Mouse (Mus musculus): Measurements from ENCODE around the gene Hapln2. TPM values are rescaled to one million over a fixed set of nuclear protein-coding genes. Genes with fewer than 3 reads are reported as not detected.

Gene Hapln2
- polyA plus RNA-seq, 1 experiment from 2014 or later: 0.18 TPM

DNA sequence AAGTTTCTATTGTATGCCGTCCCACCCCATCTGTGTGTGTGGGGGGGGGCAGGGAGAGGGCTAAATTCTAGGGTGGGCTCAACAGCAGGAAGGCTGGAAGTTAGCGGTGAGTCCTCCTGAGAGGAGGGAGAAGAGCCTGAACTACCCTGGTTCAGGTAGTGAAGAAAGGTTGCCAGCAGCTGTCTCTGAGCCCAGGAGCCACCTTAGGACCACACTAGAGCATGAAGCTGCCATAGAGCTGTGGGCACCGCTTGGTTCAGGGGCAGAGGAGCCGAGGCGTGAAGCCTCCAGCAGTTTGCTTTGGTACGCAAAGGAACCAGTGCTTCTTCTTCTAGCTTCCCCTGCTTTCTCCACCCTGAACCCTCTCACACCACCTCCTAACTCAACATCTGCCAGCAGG lies 43.8 kb downstream of the Hapln2 start:
- no peak overlapping the region for H3K4me3 ChIP-seq (replicated peaks; ENCODE audit: low read length)
- WGBS: 50% methylated on average over 6 of the region's 6 CpGs
- peaks cover 59% of the 10 kb centered on the region for H3K4me1 ChIP-seq (ENCODE audit: control insufficient read depth, insufficient read depth, low read length)
- no peaks in the 10 kb centered on the region for H3K9me3 ChIP-seq (replicated peaks; ENCODE audit: control insufficient read depth, low read length)
- H3K27me3 ChIP-seq (ENCODE audit: control insufficient read depth, insufficient read depth, low read length): no peaks in the 10 kb centered on the region; the same call in 1 of the 2 replicates
- no peaks in the 10 kb centered on the region for H3K36me3 ChIP-seq (ENCODE audit: control insufficient read depth, insufficient read depth, low read length)
- ATAC-seq (ENCODE audit: insufficient read depth, low FRiP score): no peak
- peak overlapping the region; percentile 48 for H3K4me2 ChIP-seq (ENCODE audit: low read depth, low read length)
- peak overlapping the region; percentile 63 for H3K9ac ChIP-seq (ENCODE audit: low read length)
- peak overlapping the region; percentile 96 for H3K27ac ChIP-seq (ENCODE audit: low read length)

DNA sequence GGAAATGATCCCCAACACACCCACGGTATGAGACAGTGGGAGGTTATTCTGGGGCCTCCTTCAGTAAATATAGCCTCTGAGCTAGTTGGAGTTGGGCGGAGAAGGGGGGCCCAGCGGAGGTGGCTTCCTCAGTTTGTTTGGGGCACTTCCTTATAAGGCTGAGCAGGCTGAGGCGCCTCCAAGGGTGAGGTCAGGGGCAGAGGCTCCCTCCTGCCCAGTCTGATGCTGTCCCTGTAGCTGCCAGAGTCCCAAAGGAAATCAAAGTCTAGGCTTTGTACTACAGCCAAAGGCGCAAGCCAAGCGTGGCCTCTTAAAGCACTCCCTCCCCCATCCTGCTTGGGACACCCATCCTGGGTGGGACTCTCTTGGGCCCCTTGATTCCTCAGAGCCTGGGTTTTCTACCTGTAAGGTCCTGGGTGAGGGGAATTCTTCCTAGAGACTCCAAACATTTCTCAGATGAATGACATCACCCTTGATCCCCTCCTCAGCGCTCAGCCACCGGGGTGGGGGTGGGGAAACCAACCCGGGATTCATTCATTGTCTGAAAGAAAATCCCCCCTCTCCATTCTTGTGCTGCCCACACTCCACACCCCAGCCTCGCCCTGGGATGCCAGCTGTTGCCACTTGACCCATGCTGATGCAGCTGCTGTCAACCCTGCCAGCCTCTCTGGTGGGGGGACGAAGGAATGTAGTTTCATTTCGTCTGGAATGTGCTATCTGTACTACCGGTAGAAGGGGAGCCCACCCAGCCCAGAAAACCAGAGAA lies 44.4 kb downstream of the Hapln2 start:
- Histone ChIP-seq H3K36me3 (ENCODE audit: control insufficient read depth, insufficient read depth, low read length) (no peaks in the 10 kb centered on the region), H3K4me2 (ENCODE audit: low read depth, low read length) (peak overlapping the region; percentile 48), H3K27ac (ENCODE audit: low read length) (peak overlapping the region; percentile 96), H3K4me1 (ENCODE audit: control insufficient read depth, insufficient read depth, low read length) (peaks cover 57% of the 10 kb centered on the region), H3K27me3 (ENCODE audit: control insufficient read depth, insufficient read depth, low read length) (no peaks in the 10 kb centered on the region), H3K9ac (ENCODE audit: low read length) (peak overlapping the region; percentile 63), H3K4me3 (replicated peaks; ENCODE audit: low read length) (0 out of 2 replicates have a peak overlapping the region, but pooled peaks have one; percentile 11), H3K9me3 (replicated peaks; ENCODE audit: control insufficient read depth, low read length) (no peaks in the 10 kb centered on the region)
- ATAC-seq (ENCODE audit: insufficient read depth, low FRiP score): peak; percentile 69
- 3% methylated on average over 13 of the region's 13 CpGs for WGBS

DNA sequence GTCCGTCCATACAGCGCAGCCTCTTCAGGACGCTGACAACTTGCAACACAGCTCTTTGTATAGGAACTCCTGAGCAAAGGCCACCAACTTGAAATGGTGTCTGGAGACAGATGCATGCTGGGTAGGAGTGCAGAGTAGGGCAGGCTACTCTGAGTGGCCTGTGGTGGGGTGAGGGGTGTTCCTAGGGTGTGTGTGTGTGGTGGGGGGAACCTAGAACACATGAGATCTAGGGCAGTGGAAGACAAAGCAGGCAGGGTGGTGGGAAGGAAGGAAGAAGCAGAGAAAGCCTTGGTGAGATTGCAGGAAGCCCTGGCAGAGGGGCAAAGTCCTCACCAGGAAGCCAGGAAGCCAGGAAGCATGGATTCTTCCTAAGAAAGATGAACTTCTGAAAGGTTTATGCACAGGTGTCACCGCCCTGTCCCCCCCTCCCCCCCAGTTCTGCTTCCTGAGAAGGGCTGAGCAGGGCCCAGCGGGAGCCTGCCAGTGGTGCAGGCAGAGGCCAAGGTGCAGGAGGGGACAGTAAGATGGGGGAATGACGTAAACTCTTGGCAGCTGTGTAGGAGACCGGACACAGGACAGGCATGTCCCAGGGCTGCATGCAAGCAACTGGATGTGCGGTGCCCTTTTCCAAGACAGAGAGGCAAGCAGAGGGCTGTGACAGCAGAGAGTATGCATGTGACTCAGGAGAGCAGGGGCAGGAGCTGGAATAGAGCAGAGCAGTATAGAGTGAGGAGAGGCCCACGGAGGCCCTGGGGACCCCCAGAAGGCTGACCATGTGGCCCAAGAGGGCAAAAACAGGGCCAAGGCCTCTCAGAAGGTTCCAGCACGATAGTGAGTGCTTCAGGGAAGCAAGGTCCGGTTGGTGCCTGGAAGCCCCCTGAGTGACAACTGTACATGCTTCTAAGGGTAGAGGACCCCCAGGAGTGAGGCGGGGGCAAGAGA lies 45.2 kb downstream of the Hapln2 start:
- Histone ChIP-seq H3K27ac (ENCODE audit: low read length) (peak overlapping the region; percentile 96), H3K9me3 (replicated peaks; ENCODE audit: control insufficient read depth, low read length) (no peaks in the 10 kb centered on the region), H3K9ac (ENCODE audit: low read length) (peak overlapping the region; percentile 63), H3K4me3 (replicated peaks; ENCODE audit: low read length) (0 out of 2 replicates have a peak overlapping the region, but pooled peaks have one; percentile 4), H3K27me3 (ENCODE audit: control insufficient read depth, insufficient read depth, low read length) (no peaks in the 10 kb centered on the region), H3K4me1 (ENCODE audit: control insufficient read depth, insufficient read depth, low read length) (peaks cover 52% of the 10 kb centered on the region), H3K4me2 (ENCODE audit: low read depth, low read length) (peak overlapping the region; percentile 48), H3K36me3 (ENCODE audit: control insufficient read depth, insufficient read depth, low read length) (no peaks in the 10 kb centered on the region)
- 27% methylated on average over 12 of the region's 12 CpGs for WGBS
- ATAC-seq (ENCODE audit: insufficient read depth, low FRiP score): peak; percentile 51

DNA sequence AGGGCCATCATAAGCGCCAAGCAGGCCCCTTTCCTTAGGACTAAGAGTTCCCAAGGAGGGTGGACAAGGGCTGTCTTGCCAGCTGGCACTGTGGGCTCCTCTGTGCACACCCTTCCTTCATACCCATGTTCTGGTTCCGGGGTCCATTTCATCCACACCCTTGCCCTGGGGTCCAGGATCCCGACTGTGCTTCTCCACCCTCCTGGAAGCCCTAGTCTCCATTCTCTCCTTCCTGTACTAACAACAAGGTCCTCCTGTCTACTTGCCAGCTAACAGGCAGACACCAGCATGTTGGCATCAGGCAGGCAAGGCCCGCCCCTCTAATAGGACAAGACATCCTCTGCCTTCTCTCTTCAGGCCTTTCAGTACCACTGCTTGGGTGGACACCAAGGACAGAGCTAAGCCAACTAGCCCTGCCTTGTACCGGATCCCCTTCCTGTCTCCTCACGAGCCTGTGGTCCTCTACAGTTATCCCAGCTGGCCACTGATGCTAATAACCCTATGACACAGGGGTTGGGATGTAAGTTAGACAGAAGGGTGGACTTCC lies 46.1 kb downstream of the Hapln2 start:
- H3K36me3 ChIP-seq (ENCODE audit: control insufficient read depth, insufficient read depth, low read length): no peaks in the 10 kb centered on the region
- no peaks in the 10 kb centered on the region for H3K9me3 ChIP-seq (replicated peaks; ENCODE audit: control insufficient read depth, low read length)
- 80% methylated on average over 6 of the region's 6 CpGs for WGBS
- no peaks in the 10 kb centered on the region for H3K27me3 ChIP-seq (ENCODE audit: control insufficient read depth, insufficient read depth, low read length)
- H3K4me1 ChIP-seq (ENCODE audit: control insufficient read depth, insufficient read depth, low read length): peaks cover 48% of the 10 kb centered on the region
- H3K9ac ChIP-seq (ENCODE audit: low read length): no peak overlapping the region
- no peak overlapping the region for H3K4me2 ChIP-seq (ENCODE audit: low read depth, low read length)
- ATAC-seq (ENCODE audit: insufficient read depth, low FRiP score): no peak
- no peak overlapping the region for H3K4me3 ChIP-seq (replicated peaks; ENCODE audit: low read length)
- H3K27ac ChIP-seq (ENCODE audit: low read length): peak overlapping the region; percentile 96

DNA sequence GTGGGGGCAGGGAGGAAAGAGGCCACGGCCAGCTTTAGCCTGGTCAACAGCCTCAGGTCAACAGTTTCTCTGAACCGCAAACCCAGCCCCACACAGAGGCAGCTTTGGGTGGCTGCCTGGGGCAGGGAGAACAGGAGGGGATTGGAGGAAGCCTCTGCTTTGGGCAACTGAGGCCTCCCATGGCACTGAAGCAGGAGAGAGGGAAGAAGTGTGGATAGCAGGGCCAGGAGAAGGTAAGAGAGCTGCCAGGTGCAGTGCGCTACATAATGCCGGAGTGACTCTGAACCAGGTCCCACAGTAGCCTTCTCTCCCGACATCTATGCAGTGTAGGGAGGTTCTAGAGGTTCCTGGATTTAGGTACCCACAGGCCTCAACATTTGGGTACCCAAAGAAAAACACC lies 46.7 kb downstream of the Hapln2 start:
- H3K9ac ChIP-seq (ENCODE audit: low read length): no peak overlapping the region
- no peak for ATAC-seq (ENCODE audit: insufficient read depth, low FRiP score)
- no peak overlapping the region for H3K4me3 ChIP-seq (replicated peaks; ENCODE audit: low read length)
- H3K4me2 ChIP-seq (ENCODE audit: low read depth, low read length): no peak overlapping the region
- no peaks in the 10 kb centered on the region for H3K27me3 ChIP-seq (ENCODE audit: control insufficient read depth, insufficient read depth, low read length)
- WGBS: 68% methylated on average over 5 of the region's 5 CpGs
- H3K4me1 ChIP-seq (ENCODE audit: control insufficient read depth, insufficient read depth, low read length): peaks cover 42% of the 10 kb centered on the region
- H3K27ac ChIP-seq (ENCODE audit: low read length): 0 out of 2 replicates have a peak overlapping the region, but pooled peaks have one; percentile 96
- H3K9me3 ChIP-seq (replicated peaks; ENCODE audit: control insufficient read depth, low read length): no peaks in the 10 kb centered on the region
- H3K36me3 ChIP-seq (ENCODE audit: control insufficient read depth, insufficient read depth, low read length): no peaks in the 10 kb centered on the region

DNA sequence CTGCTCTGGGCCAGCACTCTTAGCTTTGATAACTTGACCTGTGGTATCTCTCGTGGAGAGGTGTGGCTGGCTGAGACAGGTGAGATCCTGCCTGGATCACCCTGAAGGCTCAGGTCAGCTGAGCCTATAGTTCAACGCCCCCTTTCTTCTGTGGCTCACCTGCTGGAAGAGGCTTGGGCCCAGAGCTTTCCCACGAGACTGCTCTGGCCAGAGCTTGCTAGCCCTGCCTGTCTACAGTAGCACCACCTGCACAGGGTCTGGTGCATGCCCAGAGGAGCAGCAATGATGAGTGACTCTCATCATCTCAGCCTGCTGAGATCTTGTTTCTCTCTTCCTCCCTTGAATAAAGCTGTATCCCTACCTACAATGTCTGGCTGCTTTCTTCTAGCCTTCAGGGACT lies 47.3 kb downstream of the Hapln2 start:
- ATAC-seq (ENCODE audit: insufficient read depth, low FRiP score): no peak
- no peak overlapping the region for H3K4me3 ChIP-seq (replicated peaks; ENCODE audit: low read length)
- no peaks in the 10 kb centered on the region for H3K9me3 ChIP-seq (replicated peaks; ENCODE audit: control insufficient read depth, low read length)
- no peaks in the 10 kb centered on the region for H3K27me3 ChIP-seq (ENCODE audit: control insufficient read depth, insufficient read depth, low read length)
- H3K4me1 ChIP-seq (ENCODE audit: control insufficient read depth, insufficient read depth, low read length): peaks cover 36% of the 10 kb centered on the region
- no peak overlapping the region for H3K9ac ChIP-seq (ENCODE audit: low read length)
- whole genome bisulfite sequencing: 45% methylated on average over 3 of the region's 3 CpGs
- H3K27ac ChIP-seq (ENCODE audit: low read length): no peak overlapping the region
- H3K36me3 ChIP-seq (ENCODE audit: control insufficient read depth, insufficient read depth, low read length): no peaks in the 10 kb centered on the region
- H3K4me2 ChIP-seq (ENCODE audit: low read depth, low read length): no peak overlapping the region

DNA sequence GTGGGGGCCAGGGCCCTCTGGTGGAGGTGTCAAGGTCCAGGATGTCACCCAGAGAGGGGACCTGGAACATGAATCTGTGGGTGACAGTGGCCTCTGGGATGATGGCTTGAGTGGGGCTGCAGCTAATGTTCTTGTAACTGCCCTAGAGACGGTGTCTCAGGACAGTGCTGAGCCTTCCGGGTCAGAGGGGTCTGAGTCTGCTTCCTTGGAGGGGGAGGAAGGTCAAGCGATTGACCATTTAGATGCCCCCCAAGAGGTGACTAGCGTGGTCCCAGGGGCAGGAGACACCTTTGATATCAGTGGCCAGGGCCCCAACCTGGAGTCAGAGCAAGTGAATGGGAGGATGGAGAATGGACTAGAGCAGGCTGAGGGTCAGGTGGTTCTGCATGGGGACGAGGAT lies 47.9 kb downstream of the Hapln2 start:
- WGBS: 81% methylated on average over 5 of the region's 5 CpGs
- no peaks in the 10 kb centered on the region for H3K27me3 ChIP-seq (ENCODE audit: control insufficient read depth, insufficient read depth, low read length)
- H3K4me1 ChIP-seq (ENCODE audit: control insufficient read depth, insufficient read depth, low read length): peaks cover 38% of the 10 kb centered on the region
- H3K27ac ChIP-seq (ENCODE audit: low read length): no peak overlapping the region
- H3K4me2 ChIP-seq (ENCODE audit: low read depth, low read length): no peak overlapping the region
- H3K9ac ChIP-seq (ENCODE audit: low read length): no peak overlapping the region
- H3K4me3 ChIP-seq (replicated peaks; ENCODE audit: low read length): no peak overlapping the region
- no peak for ATAC-seq (ENCODE audit: insufficient read depth, low FRiP score)
- no peaks in the 10 kb centered on the region for H3K9me3 ChIP-seq (replicated peaks; ENCODE audit: control insufficient read depth, low read length)
- H3K36me3 ChIP-seq (ENCODE audit: control insufficient read depth, insufficient read depth, low read length): no peaks in the 10 kb centered on the region

DNA sequence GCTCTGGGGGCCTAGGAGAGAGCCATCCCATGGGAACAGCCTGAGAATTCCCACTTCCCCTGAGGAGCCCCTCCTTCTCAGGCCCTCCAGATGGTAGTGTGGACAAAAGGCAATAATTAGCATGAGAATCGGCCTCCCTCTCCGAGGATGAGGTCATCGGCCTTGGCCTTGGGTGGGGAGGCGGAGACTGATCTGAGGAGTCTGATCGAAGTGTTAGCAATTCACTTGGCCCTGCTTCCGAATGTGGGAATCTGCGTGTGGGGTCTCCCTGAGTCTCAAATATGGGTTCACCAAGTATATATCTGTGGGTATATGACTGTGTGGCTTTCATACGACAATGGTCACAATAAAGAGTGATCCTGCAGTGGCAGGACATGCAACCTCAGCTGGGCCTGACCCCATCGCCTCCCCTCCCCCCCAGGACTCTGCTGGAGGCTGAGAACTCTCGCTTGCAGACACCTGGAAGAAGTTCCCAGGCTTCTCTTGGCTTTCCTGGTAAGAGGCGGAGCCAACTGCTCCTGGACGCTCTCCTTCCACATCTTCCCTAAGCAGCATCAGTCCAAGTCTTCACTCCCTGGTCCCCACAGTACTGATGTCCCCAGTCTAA lies 52.9 kb downstream of the Hapln2 start:
- H3K9ac ChIP-seq (ENCODE audit: low read length): peak overlapping the region; percentile 63
- H3K36me3 ChIP-seq (ENCODE audit: control insufficient read depth, insufficient read depth, low read length): no peaks in the 10 kb centered on the region
- H3K4me3 ChIP-seq (replicated peaks; ENCODE audit: low read length): peak overlapping the region; percentile 63
- H3K9me3 ChIP-seq (replicated peaks; ENCODE audit: control insufficient read depth, low read length): no peaks in the 10 kb centered on the region
- ATAC-seq (ENCODE audit: insufficient read depth, low FRiP score): 0 out of 2 replicates have a peak, but pooled peaks have one; percentile 27
- peaks cover 43% of the 10 kb centered on the region for H3K4me1 ChIP-seq (ENCODE audit: control insufficient read depth, insufficient read depth, low read length)
- H3K4me2 ChIP-seq (ENCODE audit: low read depth, low read length): peak overlapping the region; percentile 92
- peaks cover 20% of the 10 kb centered on the region for H3K27me3 ChIP-seq (ENCODE audit: control insufficient read depth, insufficient read depth, low read length)
- peak overlapping the region; percentile 58 for H3K27ac ChIP-seq (ENCODE audit: low read length)
- WGBS: 28% methylated on average over 12 of the region's 12 CpGs
